Mouse (Mus musculus) layer of hippocampus, adult 11-12 months (tissue): ENCODE data around the gene Gm49405.

ENCODE experiments used
- DNase-seq: peaks from one replicate; pipeline ENCODE4 v3.0.0; 2022; ENCODE audit warnings: low spot score

Gene Gm49405

DNA sequence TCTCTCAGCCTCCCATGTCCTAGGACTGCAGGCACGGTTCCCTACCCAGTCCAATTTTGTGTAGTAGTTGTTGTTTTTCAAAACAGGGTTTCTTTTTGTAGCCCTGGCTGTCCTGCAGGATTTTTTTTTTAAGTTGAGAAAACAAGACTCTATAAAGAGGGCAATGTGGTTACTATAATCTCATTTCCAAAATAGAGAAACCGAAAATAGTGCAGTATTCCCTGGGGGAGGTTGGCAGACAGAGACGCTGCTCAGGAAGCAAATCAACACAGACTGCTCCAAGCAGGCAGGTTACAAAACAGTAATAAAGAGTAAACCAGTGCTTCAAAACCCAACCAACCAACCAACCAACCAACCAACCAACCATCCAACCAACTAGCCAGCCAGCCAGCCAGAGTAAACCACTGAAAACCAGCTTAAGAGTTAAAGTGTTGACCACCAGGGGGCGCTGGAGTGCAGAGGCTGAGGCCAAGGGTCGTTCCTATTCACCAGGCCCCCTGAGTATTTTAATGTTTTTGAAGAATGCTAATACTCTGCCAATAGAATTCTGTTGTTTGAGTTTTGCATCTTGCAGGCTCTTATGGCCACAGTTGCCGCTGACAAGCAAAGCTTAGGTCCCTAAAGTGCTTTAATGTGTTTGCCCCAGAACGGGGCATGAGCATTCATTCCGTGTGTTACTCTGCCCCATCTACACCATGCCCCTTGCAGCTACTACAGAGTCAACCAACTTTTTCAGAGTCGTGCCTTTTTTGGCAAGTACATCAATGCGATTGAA, 51.5 kb downstream of the Gm49405 start:
- DNase-seq = peak; percentile 52

DNA sequence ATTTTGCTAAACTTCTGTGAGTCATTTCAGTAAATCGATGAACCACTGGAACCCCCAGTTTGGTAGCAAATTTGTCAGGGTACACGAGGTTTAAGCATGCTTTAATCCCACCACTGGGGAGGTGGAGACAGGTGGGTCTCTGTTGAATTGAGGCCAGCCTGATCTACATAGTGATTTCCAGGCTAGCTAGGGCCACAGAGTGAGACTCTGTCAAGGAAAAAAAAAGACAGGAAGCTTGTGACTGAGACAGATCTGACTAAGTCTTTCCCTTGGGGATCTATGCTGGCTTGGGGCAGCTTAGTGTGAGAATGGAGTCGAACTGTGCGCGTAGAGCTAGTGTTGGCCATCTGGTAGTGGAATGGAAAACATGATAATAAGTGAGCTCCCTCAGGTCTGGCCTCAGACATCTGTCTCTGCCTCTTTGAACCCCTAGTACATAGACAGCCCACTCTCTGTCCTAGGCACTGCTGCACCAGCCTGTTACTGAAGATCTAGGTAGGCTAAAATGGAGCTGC, 52.1 kb downstream of the Gm49405 start:
- no peak for DNase-seq

DNA sequence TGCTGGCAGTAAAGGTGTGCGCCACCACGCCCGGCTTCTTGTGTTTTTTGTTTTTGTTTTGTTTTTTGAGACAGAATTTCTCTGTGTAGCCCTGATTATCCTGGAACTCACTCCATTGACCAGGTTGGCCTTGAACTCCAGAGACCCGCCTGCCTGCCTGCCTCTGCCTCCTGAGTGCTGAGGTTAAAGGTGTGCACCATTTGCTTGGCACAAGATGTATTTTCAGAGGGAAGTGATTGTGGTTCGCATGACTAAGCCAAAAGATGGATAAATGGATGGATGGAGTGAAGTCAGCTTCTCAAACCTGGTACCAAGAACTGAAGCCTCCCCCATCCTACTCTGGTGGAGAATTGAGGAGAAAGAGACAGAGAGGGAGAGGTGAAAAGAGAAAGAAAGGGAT, 54.2 kb downstream of the Gm49405 start:
- no peak for DNase-seq
